Mouse (Mus musculus): Measurements from ENCODE around the gene Htr6.

GRCm38 (mm10) chr4:139011201-139011702, 64.1 kb downstream of the Htr6 start:
- no peak for TF ChIP-seq CTCF (IDR thresholded peaks at IDR 0.05; ENCODE audit: extremely low read depth, insufficient read length, insufficient replicate concordance, low read depth, low read length)
- no peak for TF ChIP-seq POLR2A (IDR thresholded peaks at IDR 0.05; ENCODE audit: low read depth, low read length)

All from small intestine, adult 2 months (tissue).